Mouse (Mus musculus): Measurements from ENCODE around the gene Xpc.

Gene Xpc

GRCm38 (mm10) chr6:91525544-91525943 lies 9.9 kb upstream of the Xpc start:
- ATAC-seq (ENCODE audit: low TSS enrichment): no peak

- no peak for ATAC-seq (ENCODE audit: low TSS enrichment)
Observed at GRCm38 (mm10) chr6:91522816-91523215, 7.1 kb upstream of the Xpc start.

- peak; percentile 44 for ATAC-seq (ENCODE audit: low TSS enrichment)
Observed at GRCm38 (mm10) chr6:91518454-91519020, 2.8 kb upstream of the Xpc start.

- ATAC-seq (ENCODE audit: low TSS enrichment): no peak
Observed at GRCm38 (mm10) chr6:91514737-91515362, 838 bp downstream of the Xpc start.

- no peak for ATAC-seq (ENCODE audit: low TSS enrichment)
Observed at GRCm38 (mm10) chr6:91514135-91514534, 1.6 kb downstream of the Xpc start.

GRCm38 (mm10) chr6:91510211-91510610 lies 5.5 kb downstream of the Xpc start:
- no peak for ATAC-seq (ENCODE audit: low TSS enrichment)

GRCm38 (mm10) chr6:91509326-91509725 lies 6.4 kb downstream of the Xpc start:
- ATAC-seq (ENCODE audit: low TSS enrichment): peak; percentile 81

GRCm38 (mm10) chr6:91508041-91508440 lies 7.6 kb downstream of the Xpc start:
- ATAC-seq (ENCODE audit: low TSS enrichment): no peak

- ATAC-seq (ENCODE audit: low TSS enrichment): no peak
Observed at GRCm38 (mm10) chr6:91506036-91506435, 9.7 kb downstream of the Xpc start.

GRCm38 (mm10) chr6:91503302-91503701 lies 12.4 kb downstream of the Xpc start:
- ATAC-seq (ENCODE audit: low TSS enrichment): no peak

- ATAC-seq (ENCODE audit: low TSS enrichment): no peak
Observed at GRCm38 (mm10) chr6:91494526-91494925, 21.2 kb downstream of the Xpc start.

GRCm38 (mm10) chr6:91493053-91493452 lies 22.6 kb downstream of the Xpc start:
- no peak for ATAC-seq (ENCODE audit: low TSS enrichment)

- no peak for ATAC-seq (ENCODE audit: low TSS enrichment)
Observed at GRCm38 (mm10) chr6:91491004-91491403, 24.7 kb downstream of the Xpc start.

GRCm38 (mm10) chr6:91489872-91490271 lies 25.8 kb downstream of the Xpc start:
- ATAC-seq (ENCODE audit: low TSS enrichment): peak; percentile 72

GRCm38 (mm10) chr6:91488496-91489212 lies 27.0 kb downstream of the Xpc start:
- ATAC-seq (ENCODE audit: low TSS enrichment): peak; percentile 56

- ATAC-seq (ENCODE audit: low TSS enrichment): no peak
Observed at GRCm38 (mm10) chr6:91486736-91487453, 28.8 kb downstream of the Xpc start.

GRCm38 (mm10) chr6:91483371-91483770 lies 32.3 kb downstream of the Xpc start:
- no peak for ATAC-seq (ENCODE audit: low TSS enrichment)

- ATAC-seq (ENCODE audit: low TSS enrichment): no peak
Observed at GRCm38 (mm10) chr6:91476541-91476940, 39.1 kb downstream of the Xpc start.

- ATAC-seq (ENCODE audit: low TSS enrichment): peak; percentile 28
Observed at GRCm38 (mm10) chr6:91474441-91475190, 41.1 kb downstream of the Xpc start.

- ATAC-seq (ENCODE audit: low TSS enrichment): peak; percentile 29
Observed at GRCm38 (mm10) chr6:91473805-91474440, 41.8 kb downstream of the Xpc start.
